Mouse (Mus musculus) forebrain, postnatal 0 days (tissue): ENCODE results near the gene Gm5431. TPM values are rescaled to one million over a fixed set of nuclear protein-coding genes. Genes with fewer than 3 reads are reported as not detected.

Experiments used
- ATAC-seq: fragments of 200-750 bp; cut with Nextera tagmentation; 2 replicates; pipeline ENCODE4 v1.8.0; 2017; ENCODE audit warnings: mild to moderate bottlenecking, moderate library complexity
- DNase-seq: peaks from one replicate; pipeline ENCODE4 v3.0.0-alpha.2; 2015
- H3K27ac ChIP-seq: fragments of 300-500 bp; sonication (generic); 2 replicates; pipeline ENCODE4 v1.5.1; 2014; ENCODE audit warnings: low read depth, mild to moderate bottlenecking, antibody characterized with exemption, low read length, moderate library complexity, mixed read lengths
- H3K27me3 ChIP-seq: fragments of 300-500 bp; sonication (generic); 2 replicates; pipeline ENCODE4 v1.6.1; 2014; ENCODE audit warnings: mild to moderate bottlenecking, low read length, mixed read lengths; ENCODE audit not compliant: insufficient read depth
- H3K36me3 ChIP-seq: fragments of 300-500 bp; sonication (generic); 2 replicates; pipeline ENCODE4 v1.6.1; 2014; ENCODE audit warnings: mild to moderate bottlenecking, moderate library complexity; ENCODE audit not compliant: insufficient read depth
- H3K4me1 ChIP-seq: fragments of 300-500 bp; sonication (generic); 2 replicates; pipeline ENCODE4 v1.6.1; 2014; ENCODE audit warnings: antibody characterized with exemption; ENCODE audit not compliant: insufficient read depth
- H3K4me2 ChIP-seq: fragments of 300-500 bp; sonication (generic); 2 replicates; pipeline ENCODE4 v1.6.1; 2014; ENCODE audit warnings: low read depth, mild to moderate bottlenecking, moderate library complexity
- H3K4me3 ChIP-seq: fragments of 300-500 bp; sonication (generic); 2 replicates; pipeline ENCODE4 v1.5.1; 2014; ENCODE audit warnings: low read depth, low read length, mixed read lengths
- H3K9ac ChIP-seq: fragments of 300-500 bp; sonication (generic); 2 replicates; pipeline ENCODE4 v1.6.1; 2014; ENCODE audit warnings: mild to moderate bottlenecking
- H3K9me3 ChIP-seq: fragments of 300-500 bp; sonication (generic); 2 replicates; pipeline ENCODE4 v1.6.1; 2016; ENCODE audit warnings: low read length
- CTCF ChIP-seq: sonication (generic); IDR thresholded peaks from 2 replicates; pipeline ENCODE4 v1.5.1; 2016; ENCODE audit warnings: antibody characterized with exemption, control low read depth, low read depth
- WGBS: fragments of 180-500 bp; shearing (Covaris S2); extraction: QIAGEN DNeasy Blood & Tissue Kit; methylation state at CpG from one replicate; pipeline ENCODE4 v1.1.7; 2014; 5-methylcytosine and 5-hydroxymethylcytosine counted together
- polyA plus RNA-seq: library from polyadenylated mRNA; unstranded; fragments of >200 nt; fragmentation: Nextera tagmentation; extraction: Ambion mirVana; gene quantifications from 2 replicates; pipeline ENCODE4 v1.2.1, GENCODE M21; 2015
- total RNA-seq: library from RNA; depleted of rRNA; stranded (reverse); fragments of >200 nt; gene quantifications from 2 replicates; pipeline ENCODE4 v1.2.3, GENCODE M21; 2014; rRNA removed

Gm5431 gene
- total and polyA plus RNA-seq, 2 experiments from 2014 or later: 0.19 to 0.29 TPM

GRCm38 (mm10) chr11:48838181-48838797 lies 63.7 kb downstream of the Gm5431 start:
- ATAC-seq (peak; percentile 9), DNase-seq (no peak)
- no peaks in the 10 kb centered on the region for H3K36me3 ChIP-seq
- 1% methylated on average over 16 of the region's 16 CpGs for WGBS
- H3K27me3 ChIP-seq: no peaks in the 10 kb centered on the region
- H3K27ac ChIP-seq: peak overlapping the region; percentile 72
- H3K4me3 ChIP-seq: peak overlapping the region; percentile 69
- H3K4me2 ChIP-seq: peak overlapping the region; percentile 85
- H3K9me3 ChIP-seq: no peaks in the 10 kb centered on the region
- peak overlapping the region; percentile 77 for H3K9ac ChIP-seq
- no peak for TF ChIP-seq CTCF
- peaks cover 7% of the 10 kb centered on the region for H3K4me1 ChIP-seq

Other genes starting within 250 kb of the Gm5431 start
- gene Rack1, start 101.9 kb downstream of the Gm5431 start, total RNA-seq: 1,021 and 1,323 TPM in 2 replicates
- 368 and 466 TPM in 2 replicates for gene Rack1, start 101.9 kb downstream of the Gm5431 start, polyA plus RNA-seq
- 42.2 and 47.1 TPM in 2 replicates for gene Trim41, start 84.9 kb downstream of the Gm5431 start, total RNA-seq
- 4.4 TPM in 2 replicates for gene Trim41, start 84.9 kb downstream of the Gm5431 start, polyA plus RNA-seq
- 5.6 and 9.5 TPM in 2 replicates for gene Trim7, start 76.1 kb downstream of the Gm5431 start, total RNA-seq
- 1.9 and 2.5 TPM in 2 replicates for gene Trim7, start 76.1 kb downstream of the Gm5431 start, polyA plus RNA-seq
- 8.0 and 9.3 TPM in 2 replicates for gene Gm12184, start 75.6 kb downstream of the Gm5431 start, total RNA-seq
- gene Gm12184, start 75.6 kb downstream of the Gm5431 start, polyA plus RNA-seq: 3.7 and 5.0 TPM in 2 replicates
- 3.0 and 6.7 TPM in 2 replicates for gene Irgm1, start 30.5 kb downstream of the Gm5431 start, total RNA-seq
- gene Irgm1, start 30.5 kb downstream of the Gm5431 start, polyA plus RNA-seq: 3.5 and 4.9 TPM in 2 replicates
- 1.8 TPM in 2 replicates for gene Psme2b, start 44.0 kb upstream of the Gm5431 start, total RNA-seq
- gene Psme2b, start 44.0 kb upstream of the Gm5431 start, polyA plus RNA-seq: 1.5 and 2.0 TPM in 2 replicates
- not detected in 2 replicates for gene Olfr56, start 76.7 kb upstream of the Gm5431 start, total RNA-seq
- not detected in 2 replicates for gene Olfr56, start 76.7 kb upstream of the Gm5431 start, polyA plus RNA-seq
- 0.52 and 0.92 TPM in 2 replicates for gene 9930111J21Rik1, start 77.2 kb upstream of the Gm5431 start, total RNA-seq
- 0.10 and 0.24 TPM in 2 replicates for gene 9930111J21Rik1, start 77.2 kb upstream of the Gm5431 start, polyA plus RNA-seq
- gene Gm12185, start 90.0 kb upstream of the Gm5431 start, total RNA-seq: not detected in 2 replicates
- gene Gm12185, start 90.0 kb upstream of the Gm5431 start, polyA plus RNA-seq: not detected in 2 replicates
- gene Tgtp1, start 92.0 kb upstream of the Gm5431 start, total RNA-seq: 0.48 TPM in 1 of 2 replicates, not detected in the other
- 0.26 and 0.28 TPM in 2 replicates for gene Tgtp1, start 92.0 kb upstream of the Gm5431 start, polyA plus RNA-seq
- 0.62 and 1.0 TPM in 2 replicates for gene 9930111J21Rik2, start 149.0 kb upstream of the Gm5431 start, total RNA-seq
- gene 9930111J21Rik2, start 149.0 kb upstream of the Gm5431 start, polyA plus RNA-seq: 0.05 and 0.29 TPM in 2 replicates
- gene Tgtp2, start 162.0 kb upstream of the Gm5431 start, total RNA-seq: 0.46 TPM in 1 of 2 replicates, not detected in the other
- 0.13 TPM in 1 of 2 replicates, not detected in the other for gene Tgtp2, start 162.0 kb upstream of the Gm5431 start, polyA plus RNA-seq
- 1.2 and 1.6 TPM in 2 replicates for gene Ifi47, start 174.4 kb upstream of the Gm5431 start, total RNA-seq
- gene Ifi47, start 174.4 kb upstream of the Gm5431 start, polyA plus RNA-seq: 0.67 and 0.70 TPM in 2 replicates
- gene Olfr1396, start 212.7 kb upstream of the Gm5431 start, total RNA-seq: 0.05 TPM in 1 of 2 replicates, not detected in the other
- 0.05 TPM in 1 of 2 replicates, not detected in the other for gene Olfr1396, start 212.7 kb upstream of the Gm5431 start, polyA plus RNA-seq
- not detected in 2 replicates for gene Olfr1395, start 240.1 kb upstream of the Gm5431 start, total RNA-seq
- not detected in 2 replicates for gene Olfr1395, start 240.1 kb upstream of the Gm5431 start, polyA plus RNA-seq